Mouse (Mus musculus): ENCODE data around the gene Sgsm2.

GRCm38 (mm10) chr11:74826151-74826550 lies 70.7 kb downstream of the Sgsm2 start:
- TF ChIP-seq CTCF (IDR thresholded peaks at IDR 0.05; ENCODE audit: low read depth) (no peak), EP300 (IDR thresholded peaks at IDR 0.05; ENCODE audit: low read depth) (no peak)

All from liver, embryonic 14.5 days (tissue).